Mouse (Mus musculus) heart, postnatal 0 days (tissue): ENCODE measurements around the gene Paip2b. TPM values are rescaled to one million over a fixed set of nuclear protein-coding genes. Genes with fewer than 3 reads are reported as not detected.

Experiments
- ATAC-seq: fragments of 200-750 bp; cut with Nextera tagmentation; 2 replicates; pipeline ENCODE4 v1.8.0; 2017; ENCODE audit warnings: low read depth, moderate number of reproducible peaks, moderate library complexity; ENCODE audit not compliant: insufficient read depth
- DNase-seq: peaks from one replicate; pipeline ENCODE4 v3.0.0-alpha.2; 2016; ENCODE audit warnings: low spot score
- H3K27ac ChIP-seq: fragments of 300-500 bp; sonication (generic); 2 replicates; pipeline ENCODE4 v1.5.1; 2014; ENCODE audit warnings: low read depth, mild to moderate bottlenecking
- H3K27me3 ChIP-seq: fragments of 300-500 bp; sonication (generic); 2 replicates; pipeline ENCODE4 v1.6.1; 2014; ENCODE audit warnings: low read length, mixed read lengths; ENCODE audit not compliant: control insufficient read depth, insufficient read depth
- H3K36me3 ChIP-seq: fragments of 300-500 bp; sonication (generic); replicated peaks from 2 replicates; pipeline ENCODE4 v1.6.1; 2014; ENCODE audit warnings: low read length, mixed read lengths; ENCODE audit not compliant: control insufficient read depth, insufficient read depth
- H3K4me1 ChIP-seq: fragments of 300-500 bp; sonication (generic); 2 replicates; pipeline ENCODE4 v1.6.1; 2014; ENCODE audit warnings: antibody characterized with exemption; ENCODE audit not compliant: control insufficient read depth, insufficient read depth
- H3K4me2 ChIP-seq: fragments of 300-500 bp; sonication (generic); 2 replicates; pipeline ENCODE4 v1.6.1; 2014; ENCODE audit warnings: low read depth, mild to moderate bottlenecking, low read length, moderate library complexity
- H3K4me3 ChIP-seq: fragments of 300-500 bp; sonication (generic); 2 replicates; pipeline ENCODE4 v1.5.1; 2014; ENCODE audit warnings: low read depth, low read length
- H3K9ac ChIP-seq: fragments of 300-500 bp; sonication (generic); replicated peaks from 2 replicates; pipeline ENCODE4 v1.6.1; 2014; ENCODE audit warnings: low read depth, low read length, mixed read lengths
- H3K9me3 ChIP-seq: fragments of 300-500 bp; sonication (generic); replicated peaks from 2 replicates; pipeline ENCODE4 v1.6.1; 2016; ENCODE audit warnings: low read length; ENCODE audit not compliant: control insufficient read depth
- CTCF ChIP-seq: IDR thresholded peaks from 2 replicates; pipeline ENCODE4 v1.5.1; 2016; ENCODE audit warnings: antibody characterized with exemption, control low read depth, low read depth
- EP300 ChIP-seq: IDR thresholded peaks from 2 replicates; pipeline ENCODE4 v1.6.1; 2016; ENCODE audit warnings: antibody characterized with exemption, low read depth
- WGBS: fragments of 180-500 bp; shearing (Covaris S2); extraction: QIAGEN DNeasy Blood & Tissue Kit; methylation state at CpG from one replicate; pipeline ENCODE4 v1.1.7; 2014; 5-methylcytosine and 5-hydroxymethylcytosine counted together
- polyA plus RNA-seq: library from polyadenylated mRNA; unstranded; fragments of >200 nt; fragmentation: Nextera tagmentation; extraction: Ambion mirVana; gene quantifications from 2 replicates; pipeline ENCODE4 v1.2.1, GENCODE M21; 2015
- total RNA-seq: library from RNA; depleted of rRNA; stranded (reverse); fragments of >200 nt; gene quantifications from 2 replicates; pipeline ENCODE4 v1.2.3, GENCODE M21; 2014; ENCODE audit warnings: low replicate concordance

Paip2b gene
- total and polyA plus RNA-seq, 2 experiments from 2014 or later, result 11.6 to 26.8 TPM

DNA sequence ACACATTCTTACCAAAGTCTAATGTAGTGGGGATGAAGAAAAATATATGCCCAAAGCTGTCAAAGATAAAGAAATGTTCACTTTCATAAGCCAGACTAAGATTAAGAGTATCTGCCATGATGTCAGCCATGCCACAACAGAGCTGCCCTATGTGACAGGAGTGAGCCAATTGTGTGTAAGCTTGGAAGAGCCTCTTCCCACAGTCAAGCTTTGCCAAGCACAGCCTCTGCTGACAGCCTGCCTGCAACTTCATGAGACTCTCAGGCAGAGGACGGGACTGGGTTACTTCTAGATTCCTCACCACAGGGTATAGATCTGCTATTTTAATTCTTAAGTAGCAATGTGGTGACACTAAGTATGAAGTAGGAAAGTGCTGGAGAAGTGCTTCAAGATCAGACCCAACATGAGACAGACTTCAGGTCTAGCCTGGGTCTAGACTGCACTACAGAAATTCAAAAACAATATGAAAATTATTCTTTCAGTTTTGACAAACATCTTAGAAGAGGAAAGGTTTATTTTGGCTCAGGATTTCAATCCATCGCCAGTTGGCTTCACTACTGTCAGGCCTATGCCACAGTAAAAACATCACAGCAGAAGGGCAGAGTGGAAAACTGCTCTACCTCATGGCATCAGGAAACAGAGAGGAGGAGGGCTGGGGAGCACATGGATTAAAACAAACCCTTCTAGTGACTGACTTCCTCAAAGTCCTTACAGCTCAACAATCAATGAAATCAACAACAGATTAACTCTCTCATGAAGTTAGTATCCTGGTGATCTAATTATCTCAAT lies 10.6 kb downstream of the Paip2b start:
- Histone ChIP-seq H3K4me2 (no peak overlapping the region), H3K27ac (no peak overlapping the region), H3K36me3 (peaks cover 3% of the 10 kb centered on the region; the same call in 1 of the 2 replicates), H3K9me3 (peaks cover 3% of the 10 kb centered on the region; the same call in 1 of the 2 replicates), H3K4me1 (no peaks in the 10 kb centered on the region), H3K4me3 (no peak overlapping the region), H3K27me3 (no peaks in the 10 kb centered on the region), H3K9ac (no peak overlapping the region)
- no peak for DNase-seq
- 56% methylated on average over 2 of the region's 2 CpGs for WGBS
- ATAC-seq, result no peak
- no peak for TF ChIP-seq EP300
- TF ChIP-seq CTCF, result no peak

- ATAC-seq (no peak), DNase-seq (no peak)
- no peak overlapping the region for H3K4me3 ChIP-seq
- no peaks in the 10 kb centered on the region for H3K27me3 ChIP-seq
- TF ChIP-seq CTCF (no peak), EP300 (no peak)
- no peaks in the 10 kb centered on the region for H3K4me1 ChIP-seq
- H3K36me3 ChIP-seq, result peaks cover 10% of the 10 kb centered on the region
- H3K9ac ChIP-seq, result no peak overlapping the region
- WGBS, result 86% methylated on average over 1 of the region's 1 CpGs
- no peak overlapping the region for H3K4me2 ChIP-seq
- peaks cover 3% of the 10 kb centered on the region; the same call in 1 of the 2 replicates for H3K9me3 ChIP-seq
- H3K27ac ChIP-seq, result no peak overlapping the region
Observed at GRCm38 (mm10) chr6:83818996-83819395, 12.5 kb downstream of the Paip2b start.

- Histone ChIP-seq H3K4me2 (no peak overlapping the region), H3K4me3 (no peak overlapping the region), H3K4me1 (no peaks in the 10 kb centered on the region), H3K36me3 (peaks cover 25% of the 10 kb centered on the region), H3K27ac (no peak overlapping the region), H3K9me3 (peaks cover 3% of the 10 kb centered on the region; the same call in 1 of the 2 replicates), H3K9ac (no peak overlapping the region), H3K27me3 (no peaks in the 10 kb centered on the region)
- no peak for ATAC-seq
- WGBS, result 95% methylated on average over 3 of the region's 3 CpGs
- TF ChIP-seq CTCF (no peak), EP300 (no peak)
- no peak for DNase-seq
Observed at GRCm38 (mm10) chr6:83815801-83816200, 15.7 kb downstream of the Paip2b start.

- Histone ChIP-seq H3K27me3 (no peaks in the 10 kb centered on the region), H3K9me3 (no peaks in the 10 kb centered on the region), H3K4me1 (no peaks in the 10 kb centered on the region), H3K36me3 (peaks cover 55% of the 10 kb centered on the region), H3K4me3 (no peak overlapping the region), H3K9ac (no peak overlapping the region), H3K4me2 (no peak overlapping the region), H3K27ac (no peak overlapping the region)
- WGBS, result 89% methylated on average over 3 of the region's 3 CpGs
- no peak for ATAC-seq
- DNase-seq, result no peak
- TF ChIP-seq CTCF (no peak), EP300 (no peak)
Observed at GRCm38 (mm10) chr6:83802846-83803245, 28.7 kb downstream of the Paip2b start.

- no peak for ATAC-seq
- no peak overlapping the region for H3K4me2 ChIP-seq
- 89% methylated on average over 5 of the region's 5 CpGs for WGBS
- peaks cover 57% of the 10 kb centered on the region for H3K36me3 ChIP-seq
- DNase-seq, result no peak
- H3K27me3 ChIP-seq, result no peaks in the 10 kb centered on the region
- H3K27ac ChIP-seq, result no peak overlapping the region
- H3K4me1 ChIP-seq, result no peaks in the 10 kb centered on the region
- H3K4me3 ChIP-seq, result no peak overlapping the region
- TF ChIP-seq EP300, result no peak
- no peak for TF ChIP-seq CTCF
- no peak overlapping the region for H3K9ac ChIP-seq
- no peaks in the 10 kb centered on the region for H3K9me3 ChIP-seq
Observed at GRCm38 (mm10) chr6:83802033-83802432, 29.5 kb downstream of the Paip2b start.

GRCm38 (mm10) chr6:83796686-83797085 lies 34.9 kb downstream of the Paip2b start:
- Histone ChIP-seq H3K27me3 (no peaks in the 10 kb centered on the region), H3K4me3 (no peak overlapping the region), H3K9me3 (no peaks in the 10 kb centered on the region), H3K4me1 (peaks cover 14% of the 10 kb centered on the region), H3K27ac (no peak overlapping the region), H3K36me3 (peaks cover 30% of the 10 kb centered on the region), H3K9ac (no peak overlapping the region), H3K4me2 (no peak overlapping the region)
- DNase-seq, result no peak
- ATAC-seq, result no peak
- TF ChIP-seq EP300 (no peak), CTCF (no peak)
- 49% methylated on average over 3 of the region's 3 CpGs for WGBS
